Mouse (Mus musculus) adrenal gland, postnatal 10 days (tissue): Measurements from ENCODE around the gene Poc1b. TPM values are rescaled to one million over a fixed set of nuclear protein-coding genes. Genes with fewer than 3 reads are reported as not detected.

ENCODE experiments used
- DNase-seq: peaks from one replicate; pipeline ENCODE4 v3.0.0; 2021; ENCODE audit warnings: mixed read lengths
- total RNA-seq, 2 experiments: library from RNA; stranded (reverse); gene quantifications; 2 replicates each; pipeline ENCODE4 v1.2.3; 2021

Gene Poc1b
- total RNA-seq, 2 experiments from 2014 or later: 10.3 to 12.6 TPM

DNA sequence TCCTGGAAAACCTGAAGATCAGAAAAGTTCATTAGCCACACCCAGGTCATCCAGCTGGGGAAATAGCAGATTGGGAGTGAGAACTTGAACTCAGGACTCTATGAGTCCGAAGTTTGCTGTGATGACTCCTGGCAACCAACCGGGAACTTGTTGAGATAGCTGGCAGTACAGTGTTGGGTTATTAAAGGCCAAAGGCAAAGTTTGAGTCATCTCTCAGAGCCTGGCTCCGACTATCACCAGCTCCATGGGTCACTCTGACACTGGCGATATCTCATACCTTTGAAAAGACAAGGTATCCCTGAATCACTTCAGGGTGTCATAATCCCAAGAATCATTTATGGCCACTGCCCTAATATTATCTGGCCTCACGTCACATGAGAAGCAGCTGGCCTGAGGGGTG, 119.9 kb downstream of the Poc1b start:
- no peak for DNase-seq

DNA sequence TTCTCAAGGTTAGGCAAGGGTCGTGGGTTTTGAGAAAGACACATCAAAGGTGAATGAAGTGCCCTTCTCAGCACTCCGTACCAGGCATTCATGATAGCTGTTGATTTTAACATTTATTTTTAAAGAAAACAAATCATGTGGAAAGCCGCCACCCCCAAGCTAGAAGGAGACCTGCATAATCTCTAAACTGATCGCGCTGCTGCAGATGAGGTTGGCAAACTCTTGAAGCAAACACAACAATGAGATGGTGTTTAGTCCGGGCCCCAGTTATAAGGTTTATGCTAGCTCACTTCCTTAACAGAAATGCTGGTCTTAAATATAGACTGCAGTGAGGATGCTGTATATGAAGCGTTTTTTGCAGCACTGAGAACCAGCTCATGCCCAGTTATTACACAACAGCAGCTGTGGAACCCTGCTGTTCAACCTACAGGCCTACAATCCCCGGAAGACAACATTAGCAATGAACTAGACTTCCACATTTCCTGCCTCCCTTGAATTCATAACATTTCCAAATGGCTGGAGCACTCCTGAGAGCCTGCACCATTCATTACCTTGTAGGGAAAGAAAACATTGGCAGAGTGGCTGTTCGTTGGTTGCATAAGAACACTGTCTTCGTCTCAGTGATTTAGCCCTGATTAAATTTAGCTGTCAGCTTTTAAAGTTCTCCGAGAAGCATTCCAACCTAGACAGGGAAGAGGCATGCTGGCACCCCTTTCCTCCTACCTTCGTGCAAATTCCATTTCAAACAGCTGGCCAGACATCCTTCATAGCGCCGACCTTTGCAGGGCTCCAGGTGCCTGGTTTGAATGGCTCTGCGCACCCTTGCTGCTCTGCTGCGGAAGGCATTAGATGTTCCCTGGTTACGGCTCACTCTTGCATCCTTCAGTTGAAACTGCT, 121.4 kb downstream of the Poc1b start:
- DNase-seq: no peak

DNA sequence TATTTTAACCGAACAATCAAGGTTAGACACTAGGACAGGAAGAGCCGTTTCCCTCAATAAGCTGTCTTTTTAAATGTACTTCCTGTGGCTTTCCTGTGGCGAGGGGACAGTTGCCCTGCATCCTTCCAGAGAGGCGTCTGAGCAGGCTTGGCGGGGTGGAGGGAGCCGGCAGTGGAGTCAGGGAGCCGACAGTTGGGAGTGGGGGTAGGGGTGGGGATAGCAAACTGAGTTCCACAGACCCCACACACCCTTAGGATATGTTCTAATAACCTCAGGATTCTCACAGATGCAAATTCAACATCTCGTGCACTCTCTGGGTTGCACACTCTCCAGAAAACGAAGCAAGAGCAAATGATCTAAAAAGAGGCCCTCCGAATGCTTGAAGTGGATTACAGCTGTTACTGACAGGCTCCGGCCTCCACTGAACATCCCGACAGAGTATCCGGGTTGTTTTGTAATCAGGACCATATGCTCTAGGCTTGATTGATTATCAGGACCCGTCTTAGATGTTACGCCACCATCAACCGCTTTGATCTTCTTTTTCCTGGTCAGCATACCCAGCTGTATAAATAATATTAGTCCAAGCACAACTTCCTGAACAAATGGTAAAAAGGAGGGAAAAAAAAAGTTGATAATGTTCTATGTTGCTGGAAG, 122.3 kb downstream of the Poc1b start:
- no peak for DNase-seq

DNA sequence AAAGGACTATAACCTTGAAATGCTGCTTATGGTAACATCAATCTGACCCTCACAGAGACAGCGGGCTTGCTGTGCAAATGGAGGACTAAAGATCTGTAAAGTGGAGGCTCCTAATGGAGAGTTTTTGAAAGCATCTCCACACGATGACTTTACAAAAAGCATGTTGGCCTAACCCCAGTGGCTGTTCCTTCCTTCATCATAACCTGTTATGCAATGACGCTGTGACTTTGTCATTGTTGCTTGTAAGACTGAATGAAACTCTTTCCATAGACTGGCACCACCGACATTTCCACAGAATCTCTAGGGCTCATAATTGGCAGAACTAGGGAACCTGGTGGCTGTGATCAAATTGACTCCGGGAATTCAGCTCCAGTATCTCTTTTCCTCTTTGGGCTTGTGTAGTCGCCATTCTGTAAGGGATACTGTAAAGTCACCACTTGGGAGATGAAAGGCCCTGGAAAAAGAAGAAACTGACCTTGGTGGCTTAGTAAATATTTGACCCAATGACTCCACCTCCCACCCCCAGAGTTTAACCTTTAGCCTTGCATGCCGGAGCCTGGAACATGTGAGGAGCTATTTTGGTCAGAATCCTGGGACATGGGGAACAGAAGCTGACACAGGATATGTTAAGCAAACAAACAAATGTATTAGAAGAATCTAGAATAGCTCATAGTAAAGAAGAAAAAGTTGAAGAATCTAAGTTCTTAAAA, 125.8 kb downstream of the Poc1b start:
- no peak for DNase-seq

DNA sequence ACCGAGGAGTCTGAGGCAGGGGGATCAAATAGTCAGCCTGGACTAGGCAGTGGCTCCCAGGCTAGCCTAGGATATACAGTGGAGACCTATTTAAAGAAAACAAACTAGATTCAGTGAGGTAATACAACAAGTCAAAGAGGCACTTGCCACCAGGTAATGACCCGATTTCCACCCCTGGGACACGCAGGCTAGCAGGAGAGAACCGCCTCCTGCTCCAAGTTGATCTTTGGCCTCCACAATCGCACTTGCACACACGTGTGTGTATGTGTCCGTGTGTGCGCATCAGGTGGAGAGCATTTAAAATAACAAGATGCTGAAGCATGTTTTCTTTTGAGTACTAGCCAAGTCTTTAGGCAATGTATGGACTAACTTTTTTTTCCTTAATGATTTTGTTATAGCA, 127.5 kb downstream of the Poc1b start:
- no peak for DNase-seq

DNA sequence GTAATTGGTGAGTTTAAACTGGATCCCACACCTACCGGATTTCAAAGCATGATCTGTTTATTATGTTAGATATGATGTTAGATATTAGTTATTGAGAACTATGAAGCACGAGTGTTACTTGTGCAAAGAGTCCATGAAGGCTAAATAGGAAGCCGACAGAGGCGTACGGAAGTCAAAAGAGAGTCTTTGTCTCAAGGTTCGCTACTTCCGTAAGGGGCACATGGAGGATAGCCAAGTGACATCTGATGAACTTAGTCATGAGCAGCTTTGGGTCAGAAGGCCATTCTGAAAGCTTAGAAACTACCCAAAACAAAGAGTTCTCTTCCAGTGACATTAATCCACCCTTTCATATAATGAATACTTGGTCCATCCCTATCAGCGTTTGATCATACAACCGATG, 128.2 kb downstream of the Poc1b start:
- no peak for DNase-seq

DNA sequence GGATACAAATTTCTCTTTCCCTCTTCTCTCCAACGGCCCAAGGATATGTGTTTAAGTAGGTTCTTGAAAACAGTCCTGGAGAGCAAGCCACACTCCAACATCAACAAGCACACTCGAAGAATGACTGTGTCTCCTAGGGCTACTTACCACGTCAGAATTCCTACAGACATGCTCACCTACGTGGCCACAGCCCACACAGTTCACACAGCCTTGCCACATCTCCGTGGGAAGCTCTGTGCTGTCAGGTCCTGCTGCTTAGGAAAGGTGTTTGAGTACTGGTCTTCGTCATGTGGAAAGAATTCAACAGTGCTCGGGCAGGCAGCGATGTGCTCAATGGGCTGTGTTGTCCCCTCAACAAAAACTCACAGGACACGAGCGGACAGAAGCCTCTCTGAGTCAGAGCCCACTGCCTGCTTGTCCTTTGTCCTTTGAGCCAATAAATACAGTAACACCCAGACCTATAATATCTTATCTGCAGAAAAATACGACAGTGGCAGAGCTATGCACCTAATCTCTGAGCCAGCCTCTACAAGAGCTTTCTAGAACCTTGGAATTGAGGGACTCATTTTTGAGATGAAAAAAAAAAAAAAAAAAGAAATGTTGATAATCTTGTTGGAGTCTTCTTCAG, 130.5 kb downstream of the Poc1b start:
- no peak for DNase-seq

DNA sequence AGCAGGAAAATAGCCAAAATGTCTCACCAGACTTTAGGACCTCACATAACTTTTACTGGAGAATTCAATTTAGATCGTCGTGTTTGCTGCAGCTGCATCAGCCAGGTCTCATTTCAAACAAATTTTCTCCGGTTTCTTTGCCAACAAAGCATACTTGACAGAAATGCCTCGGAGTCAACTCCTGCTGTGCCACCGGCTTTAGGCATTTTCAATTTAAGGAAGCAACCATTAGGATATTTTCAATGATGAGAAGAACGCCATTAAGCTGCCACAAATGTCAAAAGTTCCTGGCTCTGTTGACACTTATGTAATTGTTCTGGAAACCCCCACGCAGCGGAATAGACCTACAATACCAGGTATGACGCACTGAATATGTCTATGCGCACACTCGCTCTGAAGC, 131.7 kb downstream of the Poc1b start:
- no peak for DNase-seq

DNA sequence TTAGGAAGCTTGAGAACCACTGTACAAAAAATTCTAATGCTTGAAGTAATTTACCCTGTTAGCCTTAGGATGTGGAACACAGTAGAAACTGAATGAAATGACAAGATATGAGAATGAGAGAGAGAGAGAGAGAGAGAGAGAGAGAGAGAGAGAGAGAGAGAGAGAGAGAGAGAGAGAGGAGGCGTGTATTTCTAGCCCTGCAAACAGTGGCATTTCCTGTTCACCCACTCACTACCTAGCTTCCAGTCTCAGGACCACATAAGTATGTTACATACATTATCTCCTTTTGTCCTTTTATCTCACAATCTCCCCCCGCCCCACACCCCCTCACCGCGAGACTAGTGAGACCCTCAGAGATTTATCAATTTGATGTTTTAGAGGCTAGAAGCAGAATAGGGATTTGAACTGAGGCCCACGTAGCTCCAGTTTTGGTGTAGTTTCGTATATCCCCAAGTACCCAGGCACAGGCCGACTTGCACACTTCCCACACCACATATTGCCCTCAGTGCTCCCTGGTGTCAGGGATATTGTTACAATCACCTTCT, 134.5 kb downstream of the Poc1b start:
- DNase-seq: no peak

DNA sequence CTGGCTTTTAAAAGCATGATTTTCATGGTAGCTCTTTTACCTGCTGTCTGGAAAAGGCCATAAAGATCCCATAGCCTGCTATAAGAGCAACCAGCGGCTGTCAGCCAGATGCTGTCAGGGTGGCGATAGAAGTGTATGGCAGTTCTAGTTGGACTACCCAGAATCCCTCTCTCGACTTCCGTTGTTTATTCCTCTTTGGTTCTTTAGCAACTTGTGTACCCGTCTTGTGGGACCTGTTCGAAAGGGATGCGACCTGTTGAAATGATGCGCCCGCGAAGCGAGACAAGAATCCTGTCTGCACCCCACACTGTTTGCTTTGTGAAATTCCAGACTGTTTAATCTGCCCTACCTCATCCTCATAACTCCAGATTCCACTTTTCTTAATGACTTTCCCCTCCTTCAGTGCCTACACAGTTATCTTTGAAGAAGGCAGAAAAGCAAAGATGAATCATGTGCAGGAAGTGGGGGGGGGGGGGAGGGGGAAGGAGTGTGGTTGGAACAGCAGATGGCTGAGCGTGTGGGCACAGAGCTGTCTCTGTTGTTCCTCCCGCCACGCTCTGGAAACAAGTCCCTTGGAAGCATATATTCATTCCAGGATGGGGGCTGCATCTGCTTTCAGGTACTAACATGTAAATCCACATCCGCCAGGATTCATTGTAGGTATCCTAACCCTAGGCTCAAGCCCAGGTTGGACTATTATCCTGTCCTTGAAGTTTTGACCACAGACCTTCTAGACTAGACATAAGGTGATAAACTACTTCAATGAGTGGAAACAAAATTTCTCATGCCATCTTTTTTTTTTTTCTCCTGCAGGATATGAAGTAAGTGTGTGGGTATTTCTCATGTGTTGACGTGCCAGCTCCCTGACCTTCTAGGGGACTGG, 135.2 kb downstream of the Poc1b start:
- no peak for DNase-seq

DNA sequence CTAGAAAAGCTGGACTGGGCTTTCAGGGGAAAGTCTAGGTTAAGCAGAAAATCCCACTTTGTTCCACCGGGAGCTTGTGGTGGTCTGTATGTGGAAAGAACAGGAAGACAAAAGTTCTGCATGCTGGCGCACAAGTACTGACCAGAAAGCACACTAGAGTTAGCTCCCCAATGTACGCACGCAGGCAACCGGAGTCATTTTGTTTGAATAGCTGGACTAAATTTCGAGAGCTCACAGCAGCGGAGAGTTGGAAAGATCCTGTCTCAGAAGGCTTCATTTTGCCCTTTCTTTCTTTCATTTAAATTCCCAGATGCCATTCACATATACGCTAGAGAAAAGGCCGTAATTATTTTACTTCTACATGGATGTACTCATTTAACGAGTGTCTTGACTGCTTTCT, 135.9 kb downstream of the Poc1b start:
- DNase-seq: no peak

DNA sequence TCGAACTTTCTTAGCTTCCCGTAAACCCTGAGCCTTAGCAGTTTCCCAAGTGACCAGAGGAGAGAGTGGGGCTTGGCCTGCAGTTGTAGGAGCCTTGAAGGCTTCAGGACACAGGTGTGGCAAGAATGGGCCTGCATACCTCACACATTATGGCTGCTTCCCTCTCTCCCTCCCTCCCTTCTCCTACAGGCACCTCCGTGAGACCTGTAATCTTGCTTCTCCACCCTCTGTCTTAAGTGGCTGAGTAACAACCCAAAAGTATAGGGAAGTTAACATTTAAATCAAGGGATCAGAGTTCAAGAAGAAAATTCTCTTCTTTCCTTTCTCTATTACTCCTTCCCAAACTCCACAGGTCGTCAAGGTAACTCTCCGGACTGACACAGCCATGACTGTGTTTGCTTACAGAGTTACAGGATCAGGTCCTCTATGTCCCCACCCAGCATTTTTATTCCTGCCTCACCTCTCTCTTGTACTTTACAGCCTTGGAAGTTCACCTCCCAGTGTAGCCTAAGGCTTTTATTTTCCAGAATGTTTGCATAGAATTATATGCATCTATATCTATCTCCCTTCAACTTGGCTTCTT, 137.2 kb downstream of the Poc1b start:
- DNase-seq: no peak

DNA sequence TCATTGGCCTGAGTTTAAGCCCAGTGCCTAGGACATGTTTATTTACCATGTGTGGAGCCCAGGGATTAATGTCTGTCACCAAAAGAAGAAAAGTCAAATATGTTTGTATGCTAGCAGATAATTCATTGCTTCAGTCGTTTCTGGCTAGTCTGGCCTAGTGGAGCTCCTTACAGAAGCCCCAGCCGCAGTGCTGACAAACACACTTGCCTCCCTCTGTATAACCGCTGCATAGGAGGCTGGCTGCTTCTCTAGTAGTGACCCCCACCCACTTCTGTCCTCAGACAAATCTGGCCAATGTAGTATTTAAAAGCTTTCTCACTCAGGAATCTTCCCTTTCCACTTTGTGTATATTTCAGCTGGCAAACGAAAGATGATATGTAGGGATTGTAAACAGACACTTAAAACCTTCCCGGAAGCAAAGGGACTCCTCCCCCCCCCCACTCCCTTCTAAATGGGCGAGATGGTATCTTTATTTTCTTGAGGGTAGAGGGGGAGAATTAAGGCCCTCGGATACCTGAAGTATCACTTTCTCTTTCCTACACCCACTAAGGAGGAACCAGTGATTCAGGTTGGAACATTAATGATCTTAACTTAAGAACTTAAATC, 137.9 kb downstream of the Poc1b start:
- DNase-seq: no peak

DNA sequence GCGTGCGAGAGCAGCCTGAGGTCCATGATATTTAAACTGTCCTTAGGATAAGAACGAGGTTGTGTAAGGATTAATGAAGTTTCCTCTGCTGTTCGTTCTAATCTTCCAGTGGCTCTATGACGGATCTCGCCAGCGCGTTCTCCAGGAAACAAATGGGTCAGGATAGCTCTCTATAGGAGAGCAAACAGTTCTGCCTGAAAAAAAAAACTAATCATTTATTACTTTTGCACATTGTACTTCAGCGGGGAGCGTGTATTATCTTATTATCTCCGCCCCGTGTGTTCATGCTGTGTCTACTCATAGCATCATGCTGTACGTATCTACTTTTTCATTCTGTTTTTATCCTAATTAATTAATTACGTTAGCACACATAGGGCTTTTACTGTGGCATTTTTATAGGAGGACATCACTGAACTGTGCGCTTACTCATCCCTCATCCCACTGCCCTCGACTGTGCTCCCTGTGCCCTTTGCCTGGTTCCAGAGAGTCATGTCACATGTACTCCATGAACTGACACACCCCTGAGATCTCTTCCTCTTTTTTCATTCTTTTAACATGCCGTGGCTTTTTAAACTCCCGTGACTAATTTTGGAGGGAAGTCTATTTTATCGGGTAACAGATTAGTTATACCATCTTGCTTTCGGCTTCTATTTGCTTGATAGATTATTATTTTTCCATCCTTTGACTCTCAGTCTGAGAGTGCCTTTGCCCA, 140.1 kb downstream of the Poc1b start:
- no peak for DNase-seq

Other genes starting within 250 kb of the Poc1b start
- gene Atp2b1, start 192.6 kb upstream of the Poc1b start, total RNA-seq: 10 to 100 TPM; 53.1 to 57.7 TPM
- 1 to 10 TPM; 7.1 to 7.5 TPM for gene Galnt4, start 1.1 kb downstream of the Poc1b start, total RNA-seq
- gene Phxr2, start 19.3 kb downstream of the Poc1b start, total RNA-seq: not detected
- 10 to 100 TPM; 90.0 to 93.5 TPM for gene Dusp6, start 156.2 kb downstream of the Poc1b start, total RNA-seq